Mouse (Mus musculus): ENCODE results near the gene Fkrp.

DNA sequence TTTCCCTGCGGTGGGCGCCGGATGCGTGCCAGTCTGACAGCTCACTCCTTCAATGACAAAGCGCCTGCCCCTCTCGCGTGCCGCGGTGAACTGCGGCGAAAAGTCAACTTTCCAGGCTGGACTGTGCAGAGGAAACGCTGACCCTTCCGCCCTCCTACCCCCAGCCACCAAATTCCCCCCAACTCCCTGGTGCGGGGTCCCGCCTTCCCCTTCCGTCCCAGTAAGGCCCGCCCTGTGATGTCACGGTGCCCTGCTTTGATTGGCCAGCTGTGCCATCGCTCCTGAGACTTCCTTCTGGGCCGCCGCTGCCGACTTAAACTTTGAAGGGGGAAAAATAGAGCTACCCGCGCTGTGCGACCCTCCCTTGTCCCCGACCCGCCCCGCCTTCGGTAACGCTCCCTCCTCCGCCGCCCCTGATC lies 26.1 kb upstream of the Fkrp start, which contains the start of gene Prkd2:
- no peak for TF ChIP-seq GATA1 (IDR thresholded peaks at IDR 0.05; ENCODE audit: borderline replicate concordance, low read length)
- TF ChIP-seq FLI1 (IDR thresholded peaks at IDR 0.05; ENCODE audit: low read length) = peak; percentile 60; the same call in 1 of the 2 replicates
